Mouse (Mus musculus) liver, embryonic 13.5 days (tissue): ENCODE results near the gene Nucks1. TPM values are rescaled to one million over a fixed set of nuclear protein-coding genes. Genes with fewer than 3 reads are reported as not detected.

Experiments used
- ATAC-seq: fragments of 200-750 bp; cut with Nextera tagmentation; 2 replicates; pipeline ENCODE4 v1.8.0; 2017; ENCODE audit warnings: low read depth, mild to moderate bottlenecking, moderate number of reproducible peaks, moderate library complexity
- DNase-seq: peaks from one replicate; pipeline ENCODE4 v3.0.0; 2022
- H3K27ac ChIP-seq: fragments of 300-500 bp; sonication (generic); 2 replicates; pipeline ENCODE4 v1.5.1; 2015; ENCODE audit warnings: moderate library complexity, mild to moderate bottlenecking, inconsistent platforms
- H3K27me3 ChIP-seq: fragments of 300-500 bp; sonication (generic); 2 replicates; pipeline ENCODE4 v1.6.1; 2015; ENCODE audit warnings: mild to moderate bottlenecking, inconsistent platforms
- H3K36me3 ChIP-seq: fragments of 300-500 bp; sonication (generic); 2 replicates; pipeline ENCODE4 v1.6.1; 2015; ENCODE audit warnings: mild to moderate bottlenecking, inconsistent platforms
- H3K4me1 ChIP-seq: fragments of 300-500 bp; sonication (generic); replicated peaks from 2 replicates; pipeline ENCODE4 v1.6.1; 2015; ENCODE audit warnings: inconsistent platforms
- H3K4me2 ChIP-seq: fragments of 300-500 bp; sonication (generic); 2 replicates; pipeline ENCODE4 v1.6.1; 2015; ENCODE audit warnings: inconsistent platforms, mild to moderate bottlenecking, moderate library complexity
- H3K4me3 ChIP-seq: fragments of 300-500 bp; sonication (generic); replicated peaks from 2 replicates; pipeline ENCODE4 v1.5.1; 2015; ENCODE audit warnings: mild to moderate bottlenecking, inconsistent platforms
- H3K9ac ChIP-seq: fragments of 300-500 bp; sonication (generic); 2 replicates; pipeline ENCODE4 v1.6.1; 2015; ENCODE audit warnings: mild to moderate bottlenecking, inconsistent platforms
- H3K9me3 ChIP-seq: fragments of 300-500 bp; sonication (generic); replicated peaks from 2 replicates; pipeline ENCODE4 v1.6.1; 2016; ENCODE audit warnings: inconsistent platforms
- WGBS: fragments of 180-500 bp; shearing (Covaris S2); methylation state at CpG from one replicate; pipeline ENCODE4 v1.1.7; 2015; ENCODE audit not compliant: insufficient replicate concordance; 5-methylcytosine and 5-hydroxymethylcytosine counted together
- polyA plus RNA-seq: library from polyadenylated mRNA; unstranded; fragments of >200 nt; fragmentation: Nextera tagmentation; extraction: Ambion mirVana; gene quantifications from 2 replicates; pipeline ENCODE4 v1.2.1, GENCODE M21; 2015

Nucks1 gene
- polyA plus RNA-seq, 1 experiment from 2014 or later = 42.5 TPM

GRCm38 (mm10) chr1:131982907-131983306 lies 72.6 kb downstream of the Nucks1 start:
- WGBS = 9% methylated on average over 5 of the region's 5 CpGs
- H3K4me3 ChIP-seq = no peak overlapping the region
- H3K4me1 ChIP-seq = peaks cover 8% of the 10 kb centered on the region
- H3K4me2 ChIP-seq = no peak overlapping the region
- H3K27me3 ChIP-seq = no peaks in the 10 kb centered on the region
- H3K27ac ChIP-seq = no peak overlapping the region
- ATAC-seq = peak; percentile 40
- peak; percentile 61 for DNase-seq
- H3K9ac ChIP-seq = no peak overlapping the region
- no peaks in the 10 kb centered on the region for H3K9me3 ChIP-seq
- H3K36me3 ChIP-seq = no peaks in the 10 kb centered on the region

GRCm38 (mm10) chr1:131983806-131984205 lies 73.5 kb downstream of the Nucks1 start:
- no peak overlapping the region for H3K4me2 ChIP-seq
- no peak overlapping the region for H3K9ac ChIP-seq
- no peaks in the 10 kb centered on the region for H3K36me3 ChIP-seq
- no peak for DNase-seq
- no peak overlapping the region for H3K4me3 ChIP-seq
- no peaks in the 10 kb centered on the region for H3K27me3 ChIP-seq
- H3K4me1 ChIP-seq = peaks cover 8% of the 10 kb centered on the region
- WGBS = 73% methylated on average over 2 of the region's 2 CpGs
- H3K27ac ChIP-seq = no peak overlapping the region
- no peak for ATAC-seq
- no peaks in the 10 kb centered on the region for H3K9me3 ChIP-seq

Other genes with a start within 250 kb of the Nucks1 start
- gene Rab7b, start 221.8 kb upstream of the Nucks1 start, polyA plus RNA-seq = 0.93 and 1.0 TPM in 2 replicates
- gene Slc26a9, start 166.5 kb upstream of the Nucks1 start, polyA plus RNA-seq = not detected in 2 replicates
- gene Pm20d1, start 113.2 kb upstream of the Nucks1 start, polyA plus RNA-seq = 3.2 and 4.4 TPM in 2 replicates
- gene Slc41a1, start 83.0 kb upstream of the Nucks1 start, polyA plus RNA-seq = 1.1 and 1.3 TPM in 2 replicates
- 11.2 and 12.6 TPM in 2 replicates for gene Rab29, start 43.3 kb upstream of the Nucks1 start, polyA plus RNA-seq
- gene Slc45a3, start 52.4 kb downstream of the Nucks1 start, polyA plus RNA-seq = 2.6 and 2.7 TPM in 2 replicates
- gene Elk4, start 97.1 kb downstream of the Nucks1 start, polyA plus RNA-seq = 9.5 and 10.2 TPM in 2 replicates
- gene Mfsd4a, start 157.5 kb downstream of the Nucks1 start, polyA plus RNA-seq = 3.2 and 4.8 TPM in 2 replicates
- gene Cdk18, start 229.2 kb downstream of the Nucks1 start, polyA plus RNA-seq = 1.1 and 1.4 TPM in 2 replicates